Mouse (Mus musculus) neural tube, embryonic 11.5 days (tissue): ENCODE data around the gene Pycard. TPM values are rescaled to one million over a fixed set of nuclear protein-coding genes. Genes with fewer than 3 reads are reported as not detected.
"Not testable (repeated sequence)": the region's sequence is repeated elsewhere in the genome, so short reads cannot be mapped to it uniquely, and the experiment has no call there.

Experiments
- ATAC-seq: fragments of 200-750 bp; cut with Nextera tagmentation; 2 replicates; pipeline ENCODE4 v1.8.0; 2017; ENCODE audit warnings: moderate number of reproducible peaks, mild to moderate bottlenecking, moderate TSS enrichment, moderate library complexity; ENCODE audit not compliant: insufficient read depth, low FRiP score, low TSS enrichment
- DNase-seq: peaks from one replicate; pipeline ENCODE4 v3.0.0-alpha.2; 2015; ENCODE audit warnings: low spot score
- H3K27ac ChIP-seq: fragments of 300-500 bp; sonication (generic); 2 replicates; pipeline ENCODE4 v1.5.1; 2014; ENCODE audit warnings: low read depth, mild to moderate bottlenecking, low read length
- H3K27me3 ChIP-seq: fragments of 300-500 bp; sonication (generic); 2 replicates; pipeline ENCODE4 v1.6.1; 2014; ENCODE audit warnings: mild to moderate bottlenecking, low read length, mixed read lengths; ENCODE audit not compliant: control insufficient read depth, insufficient read depth
- H3K36me3 ChIP-seq: fragments of 300-500 bp; sonication (generic); 2 replicates; pipeline ENCODE4 v1.6.1; 2014; ENCODE audit warnings: mild to moderate bottlenecking, low read length, moderate library complexity, mixed read lengths; ENCODE audit not compliant: control insufficient read depth, insufficient read depth
- H3K4me1 ChIP-seq: fragments of 300-500 bp; sonication (generic); 2 replicates; pipeline ENCODE4 v1.6.1; 2014; ENCODE audit warnings: low read length, mixed read lengths; ENCODE audit not compliant: control insufficient read depth, insufficient read depth
- H3K4me2 ChIP-seq: fragments of 300-500 bp; sonication (generic); 2 replicates; pipeline ENCODE4 v1.6.1; 2014; ENCODE audit warnings: low read depth, mild to moderate bottlenecking, moderate library complexity
- H3K4me3 ChIP-seq: fragments of 300-500 bp; sonication (generic); 2 replicates; pipeline ENCODE4 v1.5.1; 2014; ENCODE audit warnings: low read depth, low read length
- H3K9ac ChIP-seq: fragments of 300-500 bp; sonication (generic); 2 replicates; pipeline ENCODE4 v1.6.1; 2014; ENCODE audit warnings: mild to moderate bottlenecking, low read length
- H3K9me3 ChIP-seq: fragments of 300-500 bp; sonication (generic); 2 replicates; pipeline ENCODE4 v1.6.1; 2016; ENCODE audit warnings: low read length; ENCODE audit not compliant: control insufficient read depth
- WGBS: fragments of 180-500 bp; shearing (Covaris S2); extraction: QIAGEN DNeasy Blood & Tissue Kit; methylation state at CpG from one replicate; pipeline ENCODE4 v1.1.7; 2014; 5-methylcytosine and 5-hydroxymethylcytosine counted together
- polyA plus RNA-seq: library from polyadenylated mRNA; unstranded; fragments of >200 nt; fragmentation: Nextera tagmentation; extraction: Ambion mirVana; gene quantifications from 2 replicates; pipeline ENCODE4 v1.2.1, GENCODE M21; 2014

Pycard gene
- polyA plus RNA-seq, 1 experiment from 2014 or later, result 6.3 TPM

- H3K27ac ChIP-seq, result no peak overlapping the region
- H3K27me3 ChIP-seq, result no peaks in the 10 kb centered on the region
- H3K4me2 ChIP-seq, result no peak overlapping the region
- no peaks in the 10 kb centered on the region for H3K9me3 ChIP-seq
- H3K9ac ChIP-seq, result no peak overlapping the region
- H3K36me3 ChIP-seq, result no peaks in the 10 kb centered on the region
- WGBS, result 94% methylated on average over 9 of the region's 9 CpGs
- H3K4me3 ChIP-seq, result no peak overlapping the region
- DNase-seq, result no peak
- no peak for ATAC-seq
- H3K4me1 ChIP-seq, result no peaks in the 10 kb centered on the region
These were observed 30.7 kb upstream of the Pycard start for GRCm38 (mm10) chr7:128024364-128024763.

- ATAC-seq, result no peak
- no peaks in the 10 kb centered on the region for H3K4me1 ChIP-seq
- no peaks in the 10 kb centered on the region for H3K9me3 ChIP-seq
- no peaks in the 10 kb centered on the region for H3K27me3 ChIP-seq
- no peak overlapping the region for H3K9ac ChIP-seq
- H3K4me2 ChIP-seq, result no peak overlapping the region
- DNase-seq, result no peak
- H3K4me3 ChIP-seq, result no peak overlapping the region
- H3K36me3 ChIP-seq, result no peaks in the 10 kb centered on the region
- 94% methylated on average over 4 of the region's 4 CpGs for WGBS
- no peak overlapping the region for H3K27ac ChIP-seq
These were observed 29.9 kb upstream of the Pycard start for GRCm38 (mm10) chr7:128023565-128023964.

- no peaks in the 10 kb centered on the region for H3K4me1 ChIP-seq
- ATAC-seq (no peak), DNase-seq (no peak)
- no peak overlapping the region for H3K4me2 ChIP-seq
- 64% methylated on average over 8 of the region's 8 CpGs for WGBS
- no peak overlapping the region for H3K4me3 ChIP-seq
- no peaks in the 10 kb centered on the region for H3K27me3 ChIP-seq
- H3K9ac ChIP-seq, result no peak overlapping the region
- H3K9me3 ChIP-seq, result no peaks in the 10 kb centered on the region
- H3K27ac ChIP-seq, result no peak overlapping the region
- no peaks in the 10 kb centered on the region for H3K36me3 ChIP-seq
These were observed 29.3 kb upstream of the Pycard start for GRCm38 (mm10) chr7:128022974-128023373.

- 87% methylated on average over 2 of the region's 2 CpGs for whole genome bisulfite sequencing
- Histone ChIP-seq H3K9me3 (no peaks in the 10 kb centered on the region), H3K36me3 (no peaks in the 10 kb centered on the region), H3K4me3 (no peak overlapping the region), H3K27ac (no peak overlapping the region), H3K9ac (no peak overlapping the region), H3K4me2 (no peak overlapping the region), H3K27me3 (no peaks in the 10 kb centered on the region), H3K4me1 (no peaks in the 10 kb centered on the region)
- ATAC-seq (no peak), DNase-seq (no peak)
These were observed 25.5 kb upstream of the Pycard start for GRCm38 (mm10) chr7:128019187-128019586.

- no peak overlapping the region for H3K9ac ChIP-seq
- no peak overlapping the region for H3K4me3 ChIP-seq
- no peaks in the 10 kb centered on the region for H3K4me1 ChIP-seq
- DNase-seq (no peak), ATAC-seq (no peak)
- H3K36me3 ChIP-seq, result no peaks in the 10 kb centered on the region
- H3K4me2 ChIP-seq, result no peak overlapping the region
- no peaks in the 10 kb centered on the region for H3K27me3 ChIP-seq
- H3K27ac ChIP-seq, result no peak overlapping the region
- H3K9me3 ChIP-seq, result no peaks in the 10 kb centered on the region
- 92% methylated on average over 3 of the region's 3 CpGs for WGBS
These were observed 24.6 kb upstream of the Pycard start for GRCm38 (mm10) chr7:128018275-128018674.

- Histone ChIP-seq H3K9me3 (no peaks in the 10 kb centered on the region), H3K4me1 (no peaks in the 10 kb centered on the region), H3K36me3 (no peaks in the 10 kb centered on the region), H3K4me2 (no peak overlapping the region), H3K4me3 (no peak overlapping the region), H3K27ac (no peak overlapping the region), H3K27me3 (no peaks in the 10 kb centered on the region), H3K9ac (no peak overlapping the region)
- no peak for DNase-seq
- ATAC-seq, result no peak
- 87% methylated on average over 6 of the region's 6 CpGs for WGBS
These were observed 23.0 kb upstream of the Pycard start for GRCm38 (mm10) chr7:128016650-128017049.

- ATAC-seq, H3K9ac ChIP-seq, H3K4me1 ChIP-seq, H3K27ac ChIP-seq, DNase-seq, H3K27me3 ChIP-seq, H3K36me3 ChIP-seq, H3K4me2 ChIP-seq, H3K4me3 ChIP-seq, H3K9me3 ChIP-seq: not testable (repeated sequence)
- WGBS, result 89% methylated on average over 5 of the region's 5 CpGs
These were observed 22.5 kb upstream of the Pycard start for GRCm38 (mm10) chr7:128016134-128016533.

- no peaks in the 10 kb centered on the region for H3K4me1 ChIP-seq
These were observed 19.4 kb upstream of the Pycard start for GRCm38 (mm10) chr7:128013116-128013515.

GRCm38 (mm10) chr7:128012136-128012780 is 18.6 kb upstream of the Pycard start:
- Histone ChIP-seq H3K27me3 (no peaks in the 10 kb centered on the region), H3K9me3 (no peaks in the 10 kb centered on the region), H3K36me3 (no peaks in the 10 kb centered on the region), H3K27ac (no peak overlapping the region), H3K9ac (no peak overlapping the region), H3K4me2 (no peak overlapping the region), H3K4me1 (no peaks in the 10 kb centered on the region), H3K4me3 (no peak overlapping the region)
- DNase-seq (no peak), ATAC-seq (no peak)
- 71% methylated on average over 13 of the region's 13 CpGs for WGBS

More at GRCm38 (mm10) chr7:128013116-128013515, 19.4 kb upstream of the Pycard start:
- Histone ChIP-seq H3K9me3 (no peaks in the 10 kb centered on the region), H3K27ac (no peak overlapping the region), H3K4me3 (no peak overlapping the region), H3K36me3 (no peaks in the 10 kb centered on the region), H3K9ac (no peak overlapping the region), H3K4me2 (no peak overlapping the region), H3K27me3 (no peaks in the 10 kb centered on the region)
- DNase-seq, result no peak
- ATAC-seq, result no peak
- 90% methylated on average over 13 of the region's 13 CpGs for WGBS
